Mouse (Mus musculus): ENCODE results near the gene Klrg2. TPM values are rescaled to one million over a fixed set of nuclear protein-coding genes. Genes with fewer than 3 reads are reported as not detected.
A peak's percentile ranks its signal among the peaks of the same experiment; 100 is the strongest.

Klrg2 gene
- total RNA-seq, 2 experiments from 2014 or later, result not detected

- no peak for ATAC-seq (replicated peaks; ENCODE audit: low FRiP score, poor library complexity, severe bottlenecking)
These were observed 2.6 kb downstream of the Klrg2 start for GRCm38 (mm10) chr6:38634461-38634860.

GRCm38 (mm10) chr6:38632826-38633225 lies 4.2 kb downstream of the Klrg2 start:
- ATAC-seq (replicated peaks; ENCODE audit: low FRiP score, poor library complexity, severe bottlenecking), result no peak

DNA sequence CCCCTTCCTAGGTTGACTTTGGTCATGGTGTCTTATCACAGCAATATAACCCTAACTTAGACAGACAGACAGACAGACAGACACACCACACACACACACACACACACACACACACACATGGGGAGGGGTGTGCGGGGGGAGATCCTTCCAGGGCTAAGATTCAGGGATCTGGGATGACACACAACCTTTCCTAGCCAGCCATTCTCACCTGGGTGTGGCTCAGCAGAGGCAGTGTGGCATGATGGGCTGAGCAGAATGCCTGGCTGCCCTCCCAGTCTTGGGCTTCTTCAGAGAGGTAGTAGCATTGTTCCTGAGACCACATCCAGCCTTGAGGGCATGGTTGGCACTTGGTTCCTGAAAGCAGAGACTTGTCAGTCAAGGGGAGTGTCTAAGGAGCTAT lies 7.5 kb downstream of the Klrg2 start:
- no peak for ATAC-seq (replicated peaks; ENCODE audit: low FRiP score, poor library complexity, severe bottlenecking)

DNA sequence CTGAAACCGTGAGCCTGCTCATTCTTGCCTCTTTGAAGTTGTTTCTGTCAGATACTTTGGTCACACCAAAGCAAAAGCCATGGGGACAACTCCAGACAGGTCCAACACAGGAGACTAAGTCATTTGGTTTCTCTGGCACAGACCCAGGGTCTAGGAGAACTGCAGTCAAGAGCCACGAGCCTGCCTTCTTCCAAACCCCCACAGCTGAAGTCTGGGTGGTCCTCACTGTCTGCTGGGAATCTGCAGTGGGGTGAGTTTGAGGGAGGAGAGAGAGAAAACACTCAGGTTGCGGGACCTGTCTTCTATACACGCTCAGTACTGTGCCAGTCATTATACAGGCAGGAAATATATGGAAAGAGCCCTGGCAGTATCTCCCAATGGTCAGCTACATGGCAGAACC lies 9.6 kb downstream of the Klrg2 start:
- ATAC-seq (replicated peaks; ENCODE audit: low FRiP score, poor library complexity, severe bottlenecking), result no peak

- ATAC-seq (replicated peaks; ENCODE audit: low FRiP score, poor library complexity, severe bottlenecking), result no peak
These were observed 10.0 kb downstream of the Klrg2 start for GRCm38 (mm10) chr6:38627081-38627480.

DNA sequence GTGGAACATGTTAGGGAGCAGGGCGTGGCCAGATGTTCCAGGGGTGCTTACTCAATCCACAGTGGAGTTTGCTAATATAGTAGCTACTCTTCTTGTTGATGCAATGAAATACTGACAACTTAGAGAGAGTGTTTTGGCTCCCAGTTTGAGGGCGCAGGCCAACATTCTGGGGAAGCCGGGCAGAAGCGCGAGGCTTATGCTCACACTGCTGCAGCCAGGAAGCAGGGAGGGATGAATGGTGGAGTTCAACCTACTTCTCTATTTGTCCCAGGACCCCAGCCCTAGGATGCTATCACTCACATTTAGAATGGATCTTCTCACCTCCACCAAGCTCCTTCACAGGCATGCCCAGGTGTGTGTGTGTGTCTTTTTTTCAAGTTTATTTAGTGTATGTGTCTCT lies 11.0 kb downstream of the Klrg2 start:
- ATAC-seq (replicated peaks; ENCODE audit: low FRiP score, poor library complexity, severe bottlenecking), result no peak

DNA sequence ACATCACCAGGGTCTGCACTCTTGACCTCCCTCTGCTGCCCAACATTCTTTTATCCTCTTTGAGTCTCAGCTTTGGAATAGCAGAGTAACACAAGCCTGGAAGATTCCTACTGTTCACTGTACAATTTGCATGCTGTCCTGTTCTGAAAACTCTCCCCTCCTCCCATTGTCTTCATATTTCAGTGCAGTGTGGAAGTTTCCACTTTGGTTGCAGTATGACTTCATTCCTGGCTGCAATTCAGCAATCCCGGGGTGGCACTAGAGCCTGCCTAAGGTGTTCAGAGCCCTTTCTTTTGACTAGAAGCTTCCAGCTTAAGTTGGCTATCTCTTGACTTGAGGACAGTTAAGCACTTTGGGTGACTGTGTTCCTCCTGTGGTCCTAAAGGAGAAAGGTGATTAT lies 12.6 kb downstream of the Klrg2 start:
- ATAC-seq (replicated peaks; ENCODE audit: low FRiP score, poor library complexity, severe bottlenecking), result no peak

DNA sequence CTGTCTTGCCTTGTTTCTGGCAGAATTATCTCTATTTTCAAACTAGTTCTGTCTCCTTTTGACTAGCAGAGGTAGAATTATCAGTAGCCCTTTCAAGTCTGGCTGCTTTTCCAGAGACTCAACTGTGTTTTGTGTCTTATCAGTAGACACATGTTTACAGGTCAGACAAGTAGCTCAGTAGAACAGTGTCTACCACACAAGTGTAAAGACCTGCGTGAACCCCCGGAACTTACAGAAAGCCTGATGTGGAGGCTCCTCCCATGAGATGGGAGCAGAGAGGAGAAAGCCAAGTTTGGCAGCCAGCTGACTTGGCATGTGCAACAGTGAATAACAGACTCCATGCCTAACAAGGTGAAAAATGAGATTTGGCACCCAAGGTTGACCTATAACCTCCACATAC lies 13.6 kb downstream of the Klrg2 start:
- ATAC-seq (replicated peaks; ENCODE audit: low FRiP score, poor library complexity, severe bottlenecking), result 0 out of 2 replicates have a peak, but pooled peaks have one; percentile 28

- ATAC-seq (replicated peaks; ENCODE audit: low FRiP score, poor library complexity, severe bottlenecking), result no peak
These were observed 14.6 kb downstream of the Klrg2 start for GRCm38 (mm10) chr6:38622406-38622805.

DNA sequence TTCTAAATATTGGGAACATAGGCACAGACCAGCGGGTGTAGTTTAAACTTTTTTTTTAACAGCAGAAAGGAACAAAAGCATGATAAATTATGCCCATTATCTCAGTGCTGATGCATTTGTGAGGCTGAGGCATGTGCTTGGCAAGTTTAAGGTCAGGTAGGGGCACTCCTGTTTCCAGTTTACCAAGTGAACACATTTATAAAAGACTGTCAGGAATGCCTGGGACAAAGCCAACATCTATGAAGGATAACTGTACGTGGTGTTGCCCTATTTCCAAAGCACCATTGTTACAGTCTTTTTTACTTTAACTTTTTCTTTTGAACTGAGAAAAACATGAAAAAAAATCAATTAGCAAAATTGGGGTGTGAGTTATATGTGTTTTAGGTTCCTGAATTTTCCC lies 27.1 kb downstream of the Klrg2 start:
- no peak for ATAC-seq (replicated peaks; ENCODE audit: low FRiP score, poor library complexity, severe bottlenecking)

- ATAC-seq (replicated peaks; ENCODE audit: low FRiP score, poor library complexity, severe bottlenecking), result no peak
These were observed 39.6 kb downstream of the Klrg2 start for GRCm38 (mm10) chr6:38597481-38597880.

GRCm38 (mm10) chr6:38581711-38582110 lies 55.3 kb downstream of the Klrg2 start:
- ATAC-seq (replicated peaks; ENCODE audit: low FRiP score, poor library complexity, severe bottlenecking), result no peak

- no peak for ATAC-seq (replicated peaks; ENCODE audit: low FRiP score, poor library complexity, severe bottlenecking)
These were observed 56.8 kb downstream of the Klrg2 start for GRCm38 (mm10) chr6:38580112-38580857.

DNA sequence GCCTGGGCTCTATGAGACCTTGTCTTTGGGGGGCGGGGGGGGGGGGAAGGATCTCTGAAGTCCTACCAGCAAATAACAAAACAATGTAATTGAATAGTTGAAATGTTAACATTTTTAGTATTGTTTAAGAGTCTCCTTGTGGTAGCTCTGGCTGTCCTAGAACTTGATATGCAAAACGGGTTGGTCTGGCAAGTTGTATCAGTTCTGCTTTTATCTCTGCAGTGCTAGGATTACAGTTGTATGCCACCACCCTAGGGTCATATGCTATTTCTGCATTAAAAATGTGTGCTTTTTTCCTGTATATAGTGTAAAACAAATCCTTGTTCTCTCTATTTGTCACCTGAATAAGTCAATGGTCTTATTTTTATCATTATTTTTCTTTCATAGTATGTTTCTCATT lies 60.9 kb downstream of the Klrg2 start:
- no peak for ATAC-seq (replicated peaks; ENCODE audit: low FRiP score, poor library complexity, severe bottlenecking)

Other genes with a start within 250 kb of the Klrg2 start
- 52.9 and 70.3 TPM in 2 replicates for gene Ubn2, start 203.3 kb downstream of the Klrg2 start, total RNA-seq (2015; ENCODE audit: low replicate concordance)
- gene Ubn2, start 203.3 kb downstream of the Klrg2 start, total RNA-seq (2017; ENCODE audit: low replicate concordance), result 52.4 and 57.0 TPM in 2 replicates
- 2.7 and 12.7 TPM in 2 replicates for gene Fmc1, start 103.7 kb downstream of the Klrg2 start, total RNA-seq (2015; ENCODE audit: low replicate concordance)
- gene Fmc1, start 103.7 kb downstream of the Klrg2 start, total RNA-seq (2017; ENCODE audit: low replicate concordance), result 4.2 and 10.4 TPM in 2 replicates
- gene Luc7l2, start 85.9 kb downstream of the Klrg2 start, total RNA-seq (2015; ENCODE audit: low replicate concordance), result 117 and 127 TPM in 2 replicates
- 166 and 210 TPM in 2 replicates for gene Luc7l2, start 85.9 kb downstream of the Klrg2 start, total RNA-seq (2017; ENCODE audit: low replicate concordance)
- gene Clec2l, start 25.8 kb upstream of the Klrg2 start, total RNA-seq (2015; ENCODE audit: low replicate concordance), result not detected in 2 replicates
- gene Clec2l, start 25.8 kb upstream of the Klrg2 start, total RNA-seq (2017; ENCODE audit: low replicate concordance), result 0.84 TPM in 1 of 2 replicates, not detected in the other
- gene Tbxas1, start 238.2 kb upstream of the Klrg2 start, total RNA-seq (2015; ENCODE audit: low replicate concordance), result 55.9 and 63.7 TPM in 2 replicates
- 83.5 and 85.7 TPM in 2 replicates for gene Tbxas1, start 238.2 kb upstream of the Klrg2 start, total RNA-seq (2017; ENCODE audit: low replicate concordance)
- gene Hipk2, start 238.9 kb upstream of the Klrg2 start, total RNA-seq (2015; ENCODE audit: low replicate concordance), result 127 and 168 TPM in 2 replicates
- gene Hipk2, start 238.9 kb upstream of the Klrg2 start, total RNA-seq (2017; ENCODE audit: low replicate concordance), result 72.9 and 90.6 TPM in 2 replicates

Data from erythroblast, adult 5-6 weeks (primary cell).